Mouse (Mus musculus) adrenal gland, adult 18-20 months (tissue): ENCODE data around the gene Frmd4a. TPM values are rescaled to one million over a fixed set of nuclear protein-coding genes. Genes with fewer than 3 reads are reported as not detected.
"Not testable (repeated sequence)": the region's sequence is repeated elsewhere in the genome, so short reads cannot be mapped to it uniquely, and the experiment has no call there.

Source experiments
- DNase-seq, 2 experiments: peaks; one replicate each; pipeline ENCODE4 v3.0.0; 2021 to 2022; ENCODE audit warnings: low spot score in 2 of 2
- total RNA-seq, 2 experiments: library from RNA; stranded (reverse); gene quantifications; 1 replicate in 1 of 2; 2 replicates in 1 of 2; pipeline ENCODE4 v1.2.3; 2021

Gene Frmd4a
- total RNA-seq, 2 experiments from 2014 or later, result 8.7 to 13.2 TPM

DNA sequence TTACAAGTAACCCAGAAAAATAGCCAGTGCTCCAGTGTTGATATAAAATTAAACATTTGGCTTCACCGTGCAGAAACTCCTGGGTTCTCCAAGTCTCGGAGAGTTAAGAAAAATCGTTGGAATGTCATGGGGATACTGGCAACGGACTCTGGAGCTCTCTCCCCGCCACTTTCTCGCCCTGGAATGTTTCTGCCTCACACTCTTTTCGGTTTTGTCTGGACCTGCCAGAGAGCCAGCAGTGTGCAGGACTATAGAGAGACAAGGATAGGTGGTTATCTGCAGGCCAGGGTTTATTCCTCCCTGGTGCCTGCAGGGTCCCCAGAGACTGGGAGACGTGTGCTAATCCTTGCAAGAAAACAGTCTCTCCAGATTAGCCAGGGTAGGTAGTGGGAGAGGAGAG, 314.9 kb downstream of the Frmd4a start:
- DNase-seq, result no peak

DNA sequence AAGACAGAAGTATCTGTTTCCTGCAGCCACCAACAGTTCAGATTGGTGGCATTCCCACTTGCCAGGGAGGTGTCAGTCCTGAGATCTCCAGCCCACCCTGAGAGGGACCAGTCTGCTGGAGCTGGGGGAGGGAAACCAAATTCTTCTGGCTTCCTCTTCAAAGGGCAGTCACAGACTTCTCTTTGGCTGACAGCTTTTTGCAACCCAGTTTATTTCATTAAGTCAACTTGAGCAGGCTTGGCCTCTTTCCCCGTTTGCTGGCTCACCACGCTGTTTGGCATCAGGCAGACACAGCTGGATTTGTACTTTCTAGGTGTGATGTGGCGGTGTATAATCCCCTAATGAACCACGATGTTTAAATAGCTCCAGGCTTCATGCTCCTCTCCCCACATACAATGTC, 316.7 kb downstream of the Frmd4a start:
- no peak for DNase-seq

DNA sequence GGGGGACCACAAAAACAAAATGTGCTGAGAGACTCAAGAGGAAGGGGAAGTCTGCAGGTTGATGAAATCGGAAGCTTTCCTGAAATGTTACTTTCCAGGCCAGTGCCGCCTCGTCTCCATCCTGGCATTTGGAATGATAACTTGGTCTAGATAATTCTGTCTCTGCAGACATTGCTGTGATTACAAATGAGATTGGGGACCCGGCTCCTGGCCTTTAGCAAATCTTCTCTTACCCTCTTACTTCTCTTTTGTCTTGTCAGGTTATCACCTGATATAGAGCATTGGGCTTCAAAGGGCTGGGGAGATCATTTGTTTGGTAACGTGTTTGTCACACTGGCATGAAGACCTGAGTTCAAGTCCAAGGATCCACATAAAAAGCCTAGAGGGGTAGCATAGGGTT, 317.4 kb downstream of the Frmd4a start:
- no peak for DNase-seq

GRCm38 (mm10) chr2:4335881-4336280, 318.4 kb downstream of the Frmd4a start:
- DNase-seq, result no peak

DNA sequence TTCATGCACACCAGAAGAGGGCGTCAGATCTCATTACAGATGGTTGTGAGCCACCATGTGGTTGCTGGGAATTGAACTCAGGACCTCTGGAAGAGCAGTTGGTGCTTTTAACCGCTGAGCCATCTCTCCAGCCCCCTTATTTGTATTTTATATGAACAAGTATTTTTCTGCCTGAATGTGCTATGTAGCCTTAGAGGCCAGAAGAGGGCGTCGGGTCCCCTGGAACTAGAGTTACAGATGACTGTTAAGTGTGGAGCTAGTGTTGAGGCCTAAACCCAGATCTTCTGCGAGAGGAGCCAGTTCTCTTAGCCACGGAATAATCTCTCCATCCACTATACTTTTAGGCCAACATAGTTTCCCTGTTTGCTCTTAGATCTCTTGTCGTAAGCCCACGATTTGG, 320.8 kb downstream of the Frmd4a start:
- DNase-seq, result not testable (repeated sequence)

DNA sequence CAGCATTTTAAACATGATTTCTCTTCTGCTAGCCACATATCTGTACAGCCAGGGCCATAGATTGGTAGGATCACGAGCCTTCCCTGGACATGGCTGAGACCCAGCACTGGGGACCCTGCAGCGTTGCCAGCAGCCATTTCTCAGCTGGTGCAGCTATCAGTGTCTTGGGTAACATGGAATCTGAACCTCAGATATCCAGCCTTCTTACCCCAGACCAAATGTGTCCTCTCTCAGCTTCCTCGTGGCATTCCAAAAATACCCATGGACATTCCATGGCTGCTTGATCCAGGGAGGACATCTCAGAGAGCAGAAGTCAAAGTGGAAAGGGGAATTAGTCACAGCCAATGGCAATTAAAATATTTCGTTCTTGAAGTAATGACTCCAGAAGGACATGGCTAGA, 321.6 kb downstream of the Frmd4a start:
- no peak for DNase-seq

GRCm38 (mm10) chr2:4339530-4340218, 322.2 kb downstream of the Frmd4a start:
- DNase-seq, result no peak

GRCm38 (mm10) chr2:4340378-4340777, 322.9 kb downstream of the Frmd4a start:
- no peak for DNase-seq

DNA sequence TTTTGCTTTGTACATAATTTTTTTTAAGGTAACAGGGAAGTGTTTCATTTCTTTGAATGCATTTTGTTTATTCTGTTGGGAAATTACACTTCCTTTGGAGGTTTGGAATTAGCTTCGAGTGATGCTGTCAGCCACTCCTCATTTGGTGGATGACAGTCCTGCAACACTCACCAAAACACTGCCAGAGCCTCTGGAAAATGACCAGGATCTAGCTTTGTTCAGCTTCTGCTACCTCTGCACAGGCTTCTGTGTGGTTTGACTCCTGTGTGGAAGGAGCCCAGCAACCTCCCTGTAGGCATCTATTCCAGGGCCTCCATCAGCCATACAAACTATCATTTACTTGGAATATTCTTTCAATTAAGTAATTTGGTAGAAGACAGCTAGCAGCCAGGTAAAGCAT, 323.6 kb downstream of the Frmd4a start:
- no peak for DNase-seq

DNA sequence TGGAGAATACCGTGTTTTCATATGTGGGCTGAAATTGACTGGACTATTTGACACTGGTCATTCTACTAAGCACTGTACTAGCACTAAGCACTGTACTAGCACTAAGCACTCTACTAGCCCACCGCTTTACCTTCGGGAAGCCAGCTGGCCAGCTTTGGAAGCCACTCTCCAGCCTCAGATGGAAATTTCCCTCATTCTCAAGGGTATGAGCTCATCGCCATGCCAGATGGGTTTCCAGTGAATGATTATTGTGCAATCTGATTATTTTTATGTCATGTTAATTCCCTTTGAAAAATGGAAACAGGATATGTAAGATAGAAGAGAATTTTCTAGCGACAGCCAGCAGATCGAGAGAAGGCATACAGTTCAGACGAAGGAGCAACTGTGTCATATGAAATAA, 324.5 kb downstream of the Frmd4a start:
- DNase-seq, result no peak

- DNase-seq, result no peak
Measured at GRCm38 (mm10) chr2:4344411-4344810, 326.9 kb downstream of the Frmd4a start.

GRCm38 (mm10) chr2:4346232-4346631, 328.7 kb downstream of the Frmd4a start:
- no peak for DNase-seq

- DNase-seq, result no peak
Measured at GRCm38 (mm10) chr2:4346953-4347352, 329.4 kb downstream of the Frmd4a start.

- no peak for DNase-seq
Measured at GRCm38 (mm10) chr2:4347782-4348181, 330.3 kb downstream of the Frmd4a start.

DNA sequence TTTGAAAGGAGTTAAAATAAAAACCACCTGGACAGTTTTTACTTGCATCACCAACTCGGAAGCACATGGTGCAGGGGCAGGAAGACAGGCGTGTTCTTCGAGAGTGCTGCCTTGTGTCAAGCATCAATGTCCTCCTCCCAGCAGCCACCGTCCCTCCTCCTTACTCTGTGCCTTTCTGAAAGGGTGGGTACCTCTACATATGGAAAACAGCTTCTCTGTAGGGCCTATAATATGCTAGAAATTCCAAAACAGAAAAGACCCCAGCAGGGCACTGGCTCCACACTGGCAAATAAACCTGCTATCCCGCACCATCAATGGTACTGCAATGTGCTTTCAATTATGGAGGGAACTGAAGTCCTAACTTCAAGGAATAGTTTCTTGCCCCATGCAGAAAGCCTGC, 331.0 kb downstream of the Frmd4a start:
- DNase-seq, result no peak

DNA sequence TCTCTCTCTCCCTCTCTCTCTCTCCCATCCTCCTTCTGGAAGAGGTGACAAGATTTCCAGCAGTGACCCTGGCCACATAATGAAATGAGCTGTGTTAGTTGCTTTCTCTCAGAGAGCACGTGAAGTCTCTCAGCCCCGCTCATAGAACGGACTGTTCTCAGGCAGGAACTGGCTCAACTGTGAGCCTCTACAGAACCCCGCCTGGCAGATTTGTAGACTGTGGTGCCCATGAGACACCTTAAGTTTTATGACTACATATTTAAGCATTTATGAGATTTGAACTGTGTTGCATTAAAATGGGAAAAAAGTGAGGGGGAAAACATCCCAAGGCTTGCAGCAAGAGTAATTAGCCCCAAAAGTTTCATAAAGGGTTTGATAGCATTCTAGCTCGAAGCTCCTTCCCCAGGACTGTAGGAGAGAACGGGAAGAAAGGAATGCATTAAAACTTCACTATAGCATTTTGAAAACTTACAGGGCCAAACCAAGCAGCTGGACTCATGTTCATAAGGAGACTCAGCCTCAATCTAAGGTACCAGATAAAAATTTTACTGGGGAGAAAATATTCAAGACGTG, 339.4 kb downstream of the Frmd4a start:
- no peak for DNase-seq

- DNase-seq, result no peak
Measured at GRCm38 (mm10) chr2:4361981-4362834, 344.7 kb downstream of the Frmd4a start.

- no peak for DNase-seq
Measured at GRCm38 (mm10) chr2:4364908-4365307, 347.4 kb downstream of the Frmd4a start.

GRCm38 (mm10) chr2:4368544-4368943, 351.0 kb downstream of the Frmd4a start:
- no peak for DNase-seq

GRCm38 (mm10) chr2:4370499-4370898, 353.0 kb downstream of the Frmd4a start:
- DNase-seq, result no peak

DNA sequence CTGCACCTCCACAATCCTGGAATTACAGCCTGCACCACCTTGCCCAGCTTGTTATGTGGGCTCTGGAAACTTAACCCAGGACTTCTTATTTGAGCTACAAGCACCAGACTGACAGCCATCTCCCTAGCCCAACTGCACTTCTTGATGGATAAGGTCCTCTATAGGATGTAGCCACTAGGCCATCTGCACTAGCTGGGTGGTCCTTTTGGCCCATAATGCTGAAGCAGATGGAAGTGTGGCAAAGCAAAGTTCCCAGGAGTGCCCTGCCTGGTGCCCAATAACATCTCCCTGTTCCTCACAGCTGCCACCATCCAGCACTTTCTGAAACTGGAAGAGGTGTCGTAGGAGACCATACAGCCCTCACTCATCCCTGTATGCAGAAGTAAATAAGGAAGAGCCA, 353.8 kb downstream of the Frmd4a start:
- no peak for DNase-seq

- no peak for DNase-seq
Measured at GRCm38 (mm10) chr2:4378844-4379243, 361.3 kb downstream of the Frmd4a start.
